Mouse (Mus musculus): ENCODE data around the gene Irgc1. TPM values are rescaled to one million over a fixed set of nuclear protein-coding genes. Genes with fewer than 3 reads are reported as not detected.

Irgc1 gene
- polyA plus RNA-seq, 1 experiment from 2014 or later: 0.36 TPM

DNA sequence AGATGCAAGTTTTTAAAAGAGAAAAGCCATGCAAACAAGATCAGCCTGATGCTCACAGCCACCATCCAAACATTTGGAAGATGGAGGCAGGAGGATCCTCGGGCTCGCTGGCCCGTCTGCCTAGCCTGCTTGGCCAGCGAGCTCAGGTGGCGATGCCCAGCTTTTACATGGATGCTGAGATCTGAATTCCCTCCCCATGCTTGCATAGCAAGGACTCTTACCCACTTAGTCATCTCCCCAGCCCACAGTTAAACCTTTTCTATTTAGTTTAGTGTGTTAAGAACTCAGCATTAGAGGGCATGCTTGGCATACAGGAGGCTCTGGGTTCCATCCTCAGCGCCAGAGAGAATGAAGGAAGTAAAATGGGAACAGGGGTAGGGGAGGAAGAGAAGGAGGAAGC, 12.9 kb downstream of the Irgc1 start:
- H3K9ac ChIP-seq (ENCODE audit: low read depth, low read length): no peak overlapping the region
- no peak for DNase-seq (ENCODE audit: low spot score)
- H3K9me3 ChIP-seq (ENCODE audit: control insufficient read depth, low read length): no peaks in the 10 kb centered on the region
- WGBS: 77% methylated on average over 6 of the region's 6 CpGs
- no peak for ATAC-seq (ENCODE audit: low read depth)
- H3K4me1 ChIP-seq (ENCODE audit: control insufficient read depth, insufficient read depth, low read length): no peaks in the 10 kb centered on the region
- H3K36me3 ChIP-seq (ENCODE audit: control insufficient read depth, insufficient read depth, low read length): no peaks in the 10 kb centered on the region
- no peak overlapping the region for H3K4me2 ChIP-seq (ENCODE audit: low read depth, low read length)
- H3K27ac ChIP-seq (replicated peaks; ENCODE audit: low read depth, low read length): no peak overlapping the region
- H3K27me3 ChIP-seq (replicated peaks; ENCODE audit: control insufficient read depth, insufficient read depth, low read length): no peaks in the 10 kb centered on the region
- H3K4me3 ChIP-seq (ENCODE audit: low read depth, low read length): no peak overlapping the region

DNA sequence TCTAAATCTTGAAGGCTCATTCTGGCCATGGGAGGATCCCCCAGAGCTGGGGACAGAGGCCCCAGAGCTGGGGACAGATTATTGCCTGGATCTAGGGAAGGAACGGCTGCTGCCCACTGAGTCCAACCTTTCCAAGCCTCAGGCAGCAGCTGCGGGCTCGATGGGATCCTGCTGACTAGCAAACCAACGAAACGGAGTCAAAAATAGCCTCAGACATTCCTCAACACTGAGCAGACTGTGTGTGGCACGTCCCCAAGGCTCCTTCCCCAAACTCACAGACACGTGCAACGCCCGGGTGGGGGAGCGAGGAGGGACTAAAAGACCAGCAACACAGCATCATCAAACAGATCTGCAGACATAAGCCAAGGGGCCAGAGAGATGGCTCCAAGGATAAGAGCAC, 14.1 kb downstream of the Irgc1 start:
- no peaks in the 10 kb centered on the region; the same call in 1 of the 2 replicates for H3K9me3 ChIP-seq (ENCODE audit: control insufficient read depth, low read length)
- ATAC-seq (ENCODE audit: low read depth) (peak; percentile 48; the same call in 1 of the 2 replicates), DNase-seq (ENCODE audit: low spot score) (peak; percentile 55)
- H3K4me1 ChIP-seq (ENCODE audit: control insufficient read depth, insufficient read depth, low read length): no peaks in the 10 kb centered on the region
- H3K4me3 ChIP-seq (ENCODE audit: low read depth, low read length): no peak overlapping the region
- H3K4me2 ChIP-seq (ENCODE audit: low read depth, low read length): no peak overlapping the region
- no peaks in the 10 kb centered on the region for H3K36me3 ChIP-seq (ENCODE audit: control insufficient read depth, insufficient read depth, low read length)
- no peaks in the 10 kb centered on the region for H3K27me3 ChIP-seq (replicated peaks; ENCODE audit: control insufficient read depth, insufficient read depth, low read length)
- H3K9ac ChIP-seq (ENCODE audit: low read depth, low read length): no peak overlapping the region
- no peak overlapping the region for H3K27ac ChIP-seq (replicated peaks; ENCODE audit: low read depth, low read length)
- 48% methylated on average over 10 of the region's 10 CpGs for WGBS

DNA sequence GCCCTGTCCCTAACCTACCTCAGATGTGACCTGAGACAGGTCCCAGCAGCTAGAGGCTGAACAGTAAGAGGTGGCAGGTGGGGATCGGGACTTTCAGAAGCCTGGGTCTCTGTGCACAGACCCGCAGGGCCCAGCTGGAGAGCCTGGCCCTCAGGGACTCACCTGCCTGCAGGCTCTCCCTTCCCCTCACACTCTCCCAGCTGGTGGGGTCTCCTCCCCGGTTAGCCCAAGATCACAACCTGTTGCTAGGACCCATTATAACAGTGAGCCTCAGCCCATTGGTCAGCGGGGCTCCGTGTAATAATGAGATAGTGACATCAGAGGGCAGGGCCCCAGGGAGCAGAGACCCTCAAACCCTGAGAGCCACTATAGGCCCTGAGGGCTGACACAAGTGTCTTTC, 16.8 kb downstream of the Irgc1 start:
- ATAC-seq (ENCODE audit: low read depth): no peak
- Histone ChIP-seq H3K4me1 (ENCODE audit: control insufficient read depth, insufficient read depth, low read length) (no peaks in the 10 kb centered on the region), H3K9me3 (ENCODE audit: control insufficient read depth, low read length) (no peaks in the 10 kb centered on the region; the same call in 1 of the 2 replicates), H3K4me2 (ENCODE audit: low read depth, low read length) (no peak overlapping the region), H3K9ac (ENCODE audit: low read depth, low read length) (no peak overlapping the region), H3K4me3 (ENCODE audit: low read depth, low read length) (no peak overlapping the region), H3K36me3 (ENCODE audit: control insufficient read depth, insufficient read depth, low read length) (no peaks in the 10 kb centered on the region), H3K27ac (replicated peaks; ENCODE audit: low read depth, low read length) (no peak overlapping the region), H3K27me3 (replicated peaks; ENCODE audit: control insufficient read depth, insufficient read depth, low read length) (peaks cover 4% of the 10 kb centered on the region; the same call in 1 of the 2 replicates)
- DNase-seq (ENCODE audit: low spot score): no peak
- 83% methylated on average over 5 of the region's 5 CpGs for WGBS

DNA sequence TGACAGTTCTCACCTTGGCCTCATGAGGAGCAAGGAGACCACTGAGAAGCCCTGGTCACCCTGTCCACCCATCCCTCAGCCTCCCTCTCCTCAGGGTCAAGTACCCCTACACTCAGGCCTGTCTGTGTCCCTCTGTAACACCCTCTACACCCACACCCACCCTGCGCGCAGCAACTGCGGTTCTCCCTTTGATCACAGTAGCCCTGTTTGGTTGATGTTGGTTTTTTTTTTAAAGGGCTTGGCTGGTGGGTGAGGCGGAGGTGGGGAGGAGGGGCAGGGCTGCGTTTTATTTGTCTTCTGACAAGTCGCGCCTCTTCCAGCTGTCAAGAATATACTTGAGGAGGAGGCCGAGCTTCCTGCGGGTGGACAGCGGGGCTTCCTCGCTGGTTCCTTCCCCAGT, 20.4 kb downstream of the Irgc1 start:
- Histone ChIP-seq H3K36me3 (ENCODE audit: control insufficient read depth, insufficient read depth, low read length) (no peaks in the 10 kb centered on the region), H3K9me3 (ENCODE audit: control insufficient read depth, low read length) (no peaks in the 10 kb centered on the region; the same call in 1 of the 2 replicates), H3K27me3 (replicated peaks; ENCODE audit: control insufficient read depth, insufficient read depth, low read length) (peaks cover 4% of the 10 kb centered on the region; the same call in 1 of the 2 replicates), H3K4me1 (ENCODE audit: control insufficient read depth, insufficient read depth, low read length) (no peaks in the 10 kb centered on the region), H3K9ac (ENCODE audit: low read depth, low read length) (no peak overlapping the region), H3K27ac (replicated peaks; ENCODE audit: low read depth, low read length) (no peak overlapping the region), H3K4me2 (ENCODE audit: low read depth, low read length) (no peak overlapping the region), H3K4me3 (ENCODE audit: low read depth, low read length) (no peak overlapping the region)
- 70% methylated on average over 11 of the region's 11 CpGs for WGBS
- DNase-seq (ENCODE audit: low spot score) (no peak), ATAC-seq (ENCODE audit: low read depth) (no peak)

DNA sequence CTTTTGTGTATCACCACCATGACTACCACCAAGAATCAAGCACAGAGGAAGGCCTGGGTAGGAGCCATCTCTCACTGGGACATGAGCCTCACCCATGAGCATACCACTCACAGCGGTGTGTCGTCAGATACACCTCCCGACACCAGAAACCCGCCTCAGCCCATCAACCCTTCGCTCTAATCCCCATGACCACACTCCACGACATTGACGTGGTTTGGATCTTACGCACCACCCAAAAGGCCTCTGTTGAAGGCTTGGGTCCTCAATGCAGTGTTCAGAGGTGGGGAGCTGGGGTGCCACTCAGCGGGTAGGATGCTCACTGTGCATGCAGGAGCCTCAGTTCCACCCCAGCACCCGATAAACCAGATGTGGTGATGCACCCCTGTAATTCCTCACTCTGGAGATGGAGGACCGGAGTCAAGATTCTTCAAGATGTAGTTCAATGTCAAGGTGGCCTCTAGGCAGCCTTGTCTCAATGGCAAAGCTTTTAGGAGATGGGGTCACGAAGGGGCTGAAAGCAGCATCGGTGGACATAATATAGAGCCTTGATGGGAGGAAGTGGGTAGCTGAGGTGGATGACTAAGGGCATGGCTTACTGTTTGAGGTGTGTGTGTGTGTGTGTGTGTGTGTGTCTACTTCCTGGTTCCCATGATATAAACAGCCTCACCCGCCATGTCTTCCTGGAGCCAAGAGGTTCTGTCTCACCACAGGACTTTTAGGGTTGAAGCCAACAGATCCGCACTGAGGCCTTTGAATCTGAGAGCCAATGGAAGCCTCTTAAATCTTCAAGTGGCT, 21.3 kb downstream of the Irgc1 start:
- H3K9me3 ChIP-seq (ENCODE audit: control insufficient read depth, low read length): no peaks in the 10 kb centered on the region; the same call in 1 of the 2 replicates
- H3K9ac ChIP-seq (ENCODE audit: low read depth, low read length): no peak overlapping the region
- H3K4me2 ChIP-seq (ENCODE audit: low read depth, low read length): no peak overlapping the region
- WGBS: 92% methylated on average over 15 of the region's 15 CpGs
- H3K36me3 ChIP-seq (ENCODE audit: control insufficient read depth, insufficient read depth, low read length): no peaks in the 10 kb centered on the region
- DNase-seq (ENCODE audit: low spot score) (no peak), ATAC-seq (ENCODE audit: low read depth) (no peak)
- peaks cover 4% of the 10 kb centered on the region; the same call in 1 of the 2 replicates for H3K27me3 ChIP-seq (replicated peaks; ENCODE audit: control insufficient read depth, insufficient read depth, low read length)
- no peak overlapping the region for H3K27ac ChIP-seq (replicated peaks; ENCODE audit: low read depth, low read length)
- no peak overlapping the region for H3K4me3 ChIP-seq (ENCODE audit: low read depth, low read length)
- no peaks in the 10 kb centered on the region for H3K4me1 ChIP-seq (ENCODE audit: control insufficient read depth, insufficient read depth, low read length)

DNA sequence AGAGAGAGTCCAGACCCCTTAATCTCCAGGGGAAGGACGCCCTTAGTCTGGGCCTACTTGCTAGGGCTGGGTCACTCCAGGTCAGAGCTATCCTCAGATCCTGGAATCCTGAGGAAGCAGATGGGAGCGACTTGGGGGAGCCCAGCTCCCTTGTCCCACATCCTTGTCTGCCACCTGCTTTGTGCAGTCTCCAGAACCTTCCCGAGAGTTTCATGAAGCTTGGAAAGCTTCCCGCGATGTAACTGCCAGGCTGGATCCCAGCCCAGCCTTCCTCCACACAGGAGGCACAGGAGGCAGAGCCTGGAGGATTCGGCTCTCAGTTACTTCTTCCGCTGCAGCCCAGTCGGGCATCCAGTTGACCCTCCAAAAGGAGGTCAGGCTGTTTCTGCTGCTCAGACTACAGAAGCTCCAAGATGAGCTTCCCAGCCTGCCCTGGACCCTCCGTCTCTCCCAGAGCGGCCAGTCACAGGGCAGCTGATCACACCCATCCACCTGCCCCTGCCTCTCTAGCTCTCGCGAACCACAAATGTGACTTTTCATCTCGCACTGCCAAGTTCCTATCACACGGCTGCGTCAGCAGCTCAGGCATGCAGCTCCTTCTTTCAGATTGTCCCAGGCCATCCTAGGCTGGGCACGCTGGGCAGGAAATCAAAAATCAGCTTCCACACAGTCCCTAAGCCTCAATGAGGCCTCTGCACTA, 22.5 kb downstream of the Irgc1 start:
- no peaks in the 10 kb centered on the region for H3K4me1 ChIP-seq (ENCODE audit: control insufficient read depth, insufficient read depth, low read length)
- ATAC-seq (ENCODE audit: low read depth) (peak; percentile 69; the same call in 1 of the 2 replicates), DNase-seq (ENCODE audit: low spot score) (peak; percentile 57)
- no peak overlapping the region for H3K27ac ChIP-seq (replicated peaks; ENCODE audit: low read depth, low read length)
- peaks cover 4% of the 10 kb centered on the region; the same call in 1 of the 2 replicates for H3K27me3 ChIP-seq (replicated peaks; ENCODE audit: control insufficient read depth, insufficient read depth, low read length)
- H3K9ac ChIP-seq (ENCODE audit: low read depth, low read length): peak overlapping the region; percentile 14; the same call in 1 of the 2 replicates
- no peak overlapping the region for H3K4me3 ChIP-seq (ENCODE audit: low read depth, low read length)
- H3K9me3 ChIP-seq (ENCODE audit: control insufficient read depth, low read length): no peaks in the 10 kb centered on the region; the same call in 1 of the 2 replicates
- 60% methylated on average over 14 of the region's 16 CpGs for WGBS
- H3K36me3 ChIP-seq (ENCODE audit: control insufficient read depth, insufficient read depth, low read length): no peaks in the 10 kb centered on the region
- no peak overlapping the region for H3K4me2 ChIP-seq (ENCODE audit: low read depth, low read length)

DNA sequence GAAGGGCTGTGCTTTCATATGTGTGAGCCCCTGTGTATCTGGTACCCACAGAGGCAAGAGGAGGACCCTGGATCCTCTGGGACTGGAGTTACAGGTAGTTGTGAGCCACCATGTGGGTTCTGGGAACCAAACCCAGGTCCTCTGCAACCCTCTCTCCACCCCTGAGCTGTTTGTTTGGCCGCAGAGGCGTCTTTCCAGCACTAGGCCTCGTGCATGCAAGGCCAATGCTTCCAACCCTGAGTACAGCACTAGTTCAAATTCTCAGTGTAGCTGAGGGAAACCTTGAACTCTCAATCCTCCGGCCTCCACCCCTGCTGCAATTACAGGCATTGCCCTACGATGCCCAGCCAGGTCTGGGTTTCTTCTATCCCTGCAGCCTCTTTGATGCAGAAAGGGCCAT, 23.4 kb downstream of the Irgc1 start:
- Histone ChIP-seq H3K27me3 (replicated peaks; ENCODE audit: control insufficient read depth, insufficient read depth, low read length) (peaks cover 4% of the 10 kb centered on the region; the same call in 1 of the 2 replicates), H3K36me3 (ENCODE audit: control insufficient read depth, insufficient read depth, low read length) (no peaks in the 10 kb centered on the region), H3K27ac (replicated peaks; ENCODE audit: low read depth, low read length) (no peak overlapping the region), H3K4me2 (ENCODE audit: low read depth, low read length) (no peak overlapping the region), H3K9ac (ENCODE audit: low read depth, low read length) (no peak overlapping the region), H3K4me3 (ENCODE audit: low read depth, low read length) (no peak overlapping the region), H3K4me1 (ENCODE audit: control insufficient read depth, insufficient read depth, low read length) (no peaks in the 10 kb centered on the region), H3K9me3 (ENCODE audit: control insufficient read depth, low read length) (no peaks in the 10 kb centered on the region; the same call in 1 of the 2 replicates)
- DNase-seq (ENCODE audit: low spot score) (no peak), ATAC-seq (ENCODE audit: low read depth) (no peak)
- 86% methylated on average over 5 of the region's 5 CpGs for WGBS

DNA sequence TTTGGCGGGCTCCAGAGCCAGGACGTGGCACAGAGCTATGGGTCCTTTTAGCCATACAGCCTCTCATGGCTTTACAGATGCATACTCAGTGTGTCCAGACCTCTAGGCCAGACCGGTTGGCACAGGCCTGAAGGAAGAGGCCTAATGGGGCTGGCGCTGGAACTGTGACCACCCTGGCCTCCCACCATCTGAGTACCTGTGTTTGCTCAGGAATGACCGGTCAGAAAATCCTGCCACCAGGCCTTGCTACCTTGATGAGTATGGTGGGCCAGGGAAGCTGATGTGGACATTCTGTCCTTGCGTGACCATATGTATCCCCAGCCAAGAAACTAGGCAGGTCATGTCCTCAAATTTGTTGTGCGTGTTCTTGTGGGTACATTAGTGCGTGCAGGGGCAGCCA, 24.9 kb downstream of the Irgc1 start:
- no peak overlapping the region for H3K9ac ChIP-seq (ENCODE audit: low read depth, low read length)
- no peak for ATAC-seq (ENCODE audit: low read depth)
- no peaks in the 10 kb centered on the region for H3K4me1 ChIP-seq (ENCODE audit: control insufficient read depth, insufficient read depth, low read length)
- peaks cover under 1% of the 10 kb centered on the region; the same call in 1 of the 2 replicates for H3K27me3 ChIP-seq (replicated peaks; ENCODE audit: control insufficient read depth, insufficient read depth, low read length)
- no peak overlapping the region for H3K4me3 ChIP-seq (ENCODE audit: low read depth, low read length)
- H3K4me2 ChIP-seq (ENCODE audit: low read depth, low read length): no peak overlapping the region
- H3K27ac ChIP-seq (replicated peaks; ENCODE audit: low read depth, low read length): no peak overlapping the region
- DNase-seq (ENCODE audit: low spot score): no peak
- WGBS: 93% methylated on average over 8 of the region's 8 CpGs
- peaks cover 1% of the 10 kb centered on the region; the same call in 1 of the 2 replicates for H3K36me3 ChIP-seq (ENCODE audit: control insufficient read depth, insufficient read depth, low read length)
- no peaks in the 10 kb centered on the region for H3K9me3 ChIP-seq (ENCODE audit: control insufficient read depth, low read length)
